Mouse (Mus musculus): ENCODE measurements around the gene Gm10251. TPM values are rescaled to one million over a fixed set of nuclear protein-coding genes. Genes with fewer than 3 reads are reported as not detected.
A peak's percentile ranks its signal among the peaks of the same experiment; 100 is the strongest.
"Not testable (repeated sequence)": the region's sequence is repeated elsewhere in the genome, so short reads cannot be mapped to it uniquely, and the experiment has no call there.

The Gm10251 gene
- not detected in 2 replicates for polyA plus RNA-seq (2015; fragmentation: Nextera tagmentation; extraction: Ambion mirVana)

GRCm38 (mm10) chr14:6684070-6684469, at the start of gene Gm10251:
TSS of gene Gm10251 (minus strand) at chr14:6684170.
- H3K4me3 ChIP-seq (replicated peaks; ENCODE audit: low read length); H3K27me3 ChIP-seq (replicated peaks; ENCODE audit: control insufficient read depth, insufficient read depth, low read length); H3K27ac ChIP-seq (ENCODE audit: low read length); H3K4me2 ChIP-seq (ENCODE audit: low read length); H3K9me3 ChIP-seq (ENCODE audit: control insufficient read depth, low read length); H3K9ac ChIP-seq (replicated peaks; ENCODE audit: low read depth, low read length); ATAC-seq; H3K36me3 ChIP-seq (ENCODE audit: control insufficient read depth, insufficient read depth); H3K4me1 ChIP-seq (replicated peaks; ENCODE audit: control insufficient read depth, insufficient read depth, low read length): not testable (repeated sequence)
- WGBS, result no CpG with 5 or more reads among the region's 1 CpGs

- ATAC-seq; H3K4me3 ChIP-seq (replicated peaks; ENCODE audit: low read length); H3K9ac ChIP-seq (replicated peaks; ENCODE audit: low read depth, low read length); H3K36me3 ChIP-seq (ENCODE audit: control insufficient read depth, insufficient read depth); H3K4me2 ChIP-seq (ENCODE audit: low read length); H3K4me1 ChIP-seq (replicated peaks; ENCODE audit: control insufficient read depth, insufficient read depth, low read length); H3K27me3 ChIP-seq (replicated peaks; ENCODE audit: control insufficient read depth, insufficient read depth, low read length); H3K9me3 ChIP-seq (ENCODE audit: control insufficient read depth, low read length); H3K27ac ChIP-seq (ENCODE audit: low read length): not testable (repeated sequence)
- no CpG with 5 or more reads among the region's 2 CpGs for WGBS
These were observed 36.2 kb upstream of the Gm10251 start, which contains the start of gene Gm8050 for GRCm38 (mm10) chr14:6720151-6720550. TSS of gene Gm8050 (minus strand) at chr14:6720251.

GRCm38 (mm10) chr14:6622318-6622717, 61.7 kb downstream of the Gm10251 start, which contains the start of gene Gm3460:
TSS of gene Gm3460 (minus strand) at chr14:6622418.
- 60% methylated on average over 1 of the region's 2 CpGs for WGBS
- not testable (repeated sequence) for H3K4me3 ChIP-seq (replicated peaks; ENCODE audit: low read length); H3K9me3 ChIP-seq (ENCODE audit: control insufficient read depth, low read length); H3K9ac ChIP-seq (replicated peaks; ENCODE audit: low read depth, low read length); H3K4me1 ChIP-seq (replicated peaks; ENCODE audit: control insufficient read depth, insufficient read depth, low read length); H3K4me2 ChIP-seq (ENCODE audit: low read length); H3K27me3 ChIP-seq (replicated peaks; ENCODE audit: control insufficient read depth, insufficient read depth, low read length); H3K27ac ChIP-seq (ENCODE audit: low read length); ATAC-seq; H3K36me3 ChIP-seq (ENCODE audit: control insufficient read depth, insufficient read depth)

- H3K27me3 ChIP-seq (replicated peaks; ENCODE audit: control insufficient read depth, insufficient read depth, low read length); ATAC-seq; H3K27ac ChIP-seq (ENCODE audit: low read length); H3K4me1 ChIP-seq (replicated peaks; ENCODE audit: control insufficient read depth, insufficient read depth, low read length); H3K4me2 ChIP-seq (ENCODE audit: low read length); H3K4me3 ChIP-seq (replicated peaks; ENCODE audit: low read length); H3K9me3 ChIP-seq (ENCODE audit: control insufficient read depth, low read length); H3K9ac ChIP-seq (replicated peaks; ENCODE audit: low read depth, low read length); H3K36me3 ChIP-seq (ENCODE audit: control insufficient read depth, insufficient read depth): not testable (repeated sequence)
- no CpG with 5 or more reads among the region's 1 CpGs for WGBS
These were observed 77.5 kb downstream of the Gm10251 start for GRCm38 (mm10) chr14:6606436-6606835.

GRCm38 (mm10) chr14:6605004-6605403, 79.0 kb downstream of the Gm10251 start:
- not testable (repeated sequence) for H3K36me3 ChIP-seq (ENCODE audit: control insufficient read depth, insufficient read depth); H3K9me3 ChIP-seq (ENCODE audit: control insufficient read depth, low read length); H3K27ac ChIP-seq (ENCODE audit: low read length); ATAC-seq; H3K4me1 ChIP-seq (replicated peaks; ENCODE audit: control insufficient read depth, insufficient read depth, low read length); H3K27me3 ChIP-seq (replicated peaks; ENCODE audit: control insufficient read depth, insufficient read depth, low read length)
- Histone ChIP-seq H3K9ac (replicated peaks; ENCODE audit: low read depth, low read length) (peak overlapping the region; percentile 51), H3K4me2 (ENCODE audit: low read length) (peak overlapping the region; percentile 74), H3K4me3 (replicated peaks; ENCODE audit: low read length) (peak overlapping the region; percentile 43)
- WGBS, result 3% methylated on average over 18 of the region's 20 CpGs

- H3K4me1 ChIP-seq (replicated peaks; ENCODE audit: control insufficient read depth, insufficient read depth, low read length); ATAC-seq; H3K27me3 ChIP-seq (replicated peaks; ENCODE audit: control insufficient read depth, insufficient read depth, low read length); H3K27ac ChIP-seq (ENCODE audit: low read length); H3K36me3 ChIP-seq (ENCODE audit: control insufficient read depth, insufficient read depth); H3K9me3 ChIP-seq (ENCODE audit: control insufficient read depth, low read length): not testable (repeated sequence)
- Histone ChIP-seq H3K4me2 (ENCODE audit: low read length) (peak overlapping the region; percentile 74), H3K4me3 (replicated peaks; ENCODE audit: low read length) (peak overlapping the region; percentile 43), H3K9ac (replicated peaks; ENCODE audit: low read depth, low read length) (peak overlapping the region; percentile 51)
- 4% methylated on average over 17 of the region's 20 CpGs for WGBS
These were observed 79.4 kb downstream of the Gm10251 start for GRCm38 (mm10) chr14:6604551-6604950.

GRCm38 (mm10) chr14:6590513-6590912, 93.5 kb downstream of the Gm10251 start, which contains the start of gene Gm3629:
TSS of gene Gm3629 (minus strand) at chr14:6590613.
- H3K36me3 ChIP-seq (ENCODE audit: control insufficient read depth, insufficient read depth); ATAC-seq; H3K9ac ChIP-seq (replicated peaks; ENCODE audit: low read depth, low read length); H3K4me2 ChIP-seq (ENCODE audit: low read length); H3K27ac ChIP-seq (ENCODE audit: low read length); H3K4me1 ChIP-seq (replicated peaks; ENCODE audit: control insufficient read depth, insufficient read depth, low read length); H3K27me3 ChIP-seq (replicated peaks; ENCODE audit: control insufficient read depth, insufficient read depth, low read length); H3K9me3 ChIP-seq (ENCODE audit: control insufficient read depth, low read length); H3K4me3 ChIP-seq (replicated peaks; ENCODE audit: low read length): not testable (repeated sequence)
- 44% methylated on average over 1 of the region's 2 CpGs for WGBS

Other genes starting within 250 kb of the Gm10251 start
- not detected in 2 replicates for gene Gm3594, start 239.6 kb downstream of the Gm10251 start, polyA plus RNA-seq (2015; fragmentation: Nextera tagmentation; extraction: Ambion mirVana)
- not detected in 2 replicates for gene Gm8356, start 146.9 kb downstream of the Gm10251 start, polyA plus RNA-seq (2015; fragmentation: Nextera tagmentation; extraction: Ambion mirVana)
- gene Gm3629, start 93.6 kb downstream of the Gm10251 start, polyA plus RNA-seq (2015; fragmentation: Nextera tagmentation; extraction: Ambion mirVana), result 1.0 TPM in 1 of 2 replicates, not detected in the other
- gene Gm3460, start 61.8 kb downstream of the Gm10251 start, polyA plus RNA-seq (2015; fragmentation: Nextera tagmentation; extraction: Ambion mirVana), result 0.37 TPM in 1 of 2 replicates, not detected in the other
- not detected in 2 replicates for gene Gm8050, start 36.1 kb upstream of the Gm10251 start, polyA plus RNA-seq (2015; fragmentation: Nextera tagmentation; extraction: Ambion mirVana)
- gene Gm3636, start 58.2 kb upstream of the Gm10251 start, polyA plus RNA-seq (2015; fragmentation: Nextera tagmentation; extraction: Ambion mirVana), result 11.5 and 16.2 TPM in 2 replicates
- gene Gm8362, start 90.2 kb upstream of the Gm10251 start, polyA plus RNA-seq (2015; fragmentation: Nextera tagmentation; extraction: Ambion mirVana), result not detected in 2 replicates
- gene Gm3642, start 156.1 kb upstream of the Gm10251 start, polyA plus RNA-seq (2015; fragmentation: Nextera tagmentation; extraction: Ambion mirVana), result not detected in 2 replicates
- 7.2 and 9.8 TPM in 2 replicates for gene Gm3667, start 205.8 kb upstream of the Gm10251 start, polyA plus RNA-seq (2015; fragmentation: Nextera tagmentation; extraction: Ambion mirVana)